Mouse (Mus musculus): ENCODE data around the gene Hadha. TPM values are rescaled to one million over a fixed set of nuclear protein-coding genes. Genes with fewer than 3 reads are reported as not detected.

Hadha gene
- polyA plus RNA-seq, 1 experiment from 2014 or later: 65.8 TPM

GRCm38 (mm10) chr5:30072825-30073821, 81.8 kb downstream of the Hadha start, which contains the start of gene Tyms:
TSS of gene Tyms (minus strand) at chr5:30073617.
- DNase-seq (ENCODE audit: low spot score) (peak; percentile 92), ATAC-seq (peak; percentile 95)
- WGBS: 1% methylated on average over 45 of the region's 45 CpGs
- Histone ChIP-seq H3K27ac (ENCODE audit: low read depth, low read length) (peak within 1 kb of the TSS; percentile 76), H3K27me3 (replicated peaks; ENCODE audit: control insufficient read depth, insufficient read depth, low read length) (no peaks in the 10 kb centered on the region), H3K9me3 (replicated peaks; ENCODE audit: control insufficient read depth, low read length) (no peaks in the 10 kb centered on the region), H3K36me3 (ENCODE audit: control insufficient read depth, insufficient read depth, low read length) (peaks cover 20% of the 10 kb centered on the region), H3K9ac (ENCODE audit: low read length) (peak within 1 kb of the TSS; percentile 82), H3K4me2 (ENCODE audit: low read length) (peak within 1 kb of the TSS; percentile 66), H3K4me1 (ENCODE audit: control insufficient read depth, insufficient read depth, low read length) (peaks cover 4% of the 10 kb centered on the region; the same call in 1 of the 2 replicates), H3K4me3 (ENCODE audit: low read depth, low read length) (peak within 1 kb of the TSS; percentile 70)

- H3K27me3 ChIP-seq (replicated peaks; ENCODE audit: control insufficient read depth, insufficient read depth, low read length): no peaks in the 10 kb centered on the region
- no peak overlapping the region for H3K27ac ChIP-seq (ENCODE audit: low read depth, low read length)
- ATAC-seq (no peak), DNase-seq (ENCODE audit: low spot score) (no peak)
- peaks cover 27% of the 10 kb centered on the region for H3K36me3 ChIP-seq (ENCODE audit: control insufficient read depth, insufficient read depth, low read length)
- peak overlapping the region; percentile 66 for H3K4me2 ChIP-seq (ENCODE audit: low read length)
- H3K9me3 ChIP-seq (replicated peaks; ENCODE audit: control insufficient read depth, low read length): no peaks in the 10 kb centered on the region
- peak overlapping the region; percentile 70 for H3K4me3 ChIP-seq (ENCODE audit: low read depth, low read length)
- H3K4me1 ChIP-seq (ENCODE audit: control insufficient read depth, insufficient read depth, low read length): peaks cover 4% of the 10 kb centered on the region; the same call in 1 of the 2 replicates
- 43% methylated on average over 3 of the region's 3 CpGs for WGBS
- peak overlapping the region; percentile 82 for H3K9ac ChIP-seq (ENCODE audit: low read length)
Measured at GRCm38 (mm10) chr5:30072377-30072776, 82.6 kb downstream of the Hadha start.

GRCm38 (mm10) chr5:30071677-30072076, 83.3 kb downstream of the Hadha start:
- H3K27ac ChIP-seq (ENCODE audit: low read depth, low read length): no peak overlapping the region
- no peaks in the 10 kb centered on the region for H3K27me3 ChIP-seq (replicated peaks; ENCODE audit: control insufficient read depth, insufficient read depth, low read length)
- peak overlapping the region; percentile 66 for H3K4me2 ChIP-seq (ENCODE audit: low read length)
- WGBS: 73% methylated on average over 6 of the region's 6 CpGs
- H3K4me3 ChIP-seq (ENCODE audit: low read depth, low read length): peak overlapping the region; percentile 70; the same call in 1 of the 2 replicates
- no peak for DNase-seq (ENCODE audit: low spot score)
- peaks cover 30% of the 10 kb centered on the region for H3K36me3 ChIP-seq (ENCODE audit: control insufficient read depth, insufficient read depth, low read length)
- H3K4me1 ChIP-seq (ENCODE audit: control insufficient read depth, insufficient read depth, low read length): peaks cover 4% of the 10 kb centered on the region; the same call in 1 of the 2 replicates
- H3K9ac ChIP-seq (ENCODE audit: low read length): peak overlapping the region; percentile 48; the same call in 1 of the 2 replicates
- H3K9me3 ChIP-seq (replicated peaks; ENCODE audit: control insufficient read depth, low read length): no peaks in the 10 kb centered on the region
- ATAC-seq: no peak

MicroRNAs within 50 kb of the gene (microRNA counts, 519-probe panel; counts per million panel counts)
- microRNA mmu-miR-1960: not detected

Small RNAs within 50 kb of the gene (microRNA-seq; reads per million reads assigned to microRNA genes)
- gene Mir1960: 0.93 reads per million

Other genes starting within 250 kb of the Hadha start
- not detected in 2 replicates for gene Il6, start 142.0 kb downstream of the Hadha start, polyA plus RNA-seq (2014; fragmentation: Nextera tagmentation; extraction: Ambion mirVana)
- 117 and 142 TPM in 2 replicates for gene Tyms, start 81.5 kb downstream of the Hadha start, polyA plus RNA-seq (2014; fragmentation: Nextera tagmentation; extraction: Ambion mirVana)
- gene Garem2, start 50.0 kb downstream of the Hadha start, polyA plus RNA-seq (2014; fragmentation: Nextera tagmentation; extraction: Ambion mirVana): 11.3 and 12.7 TPM in 2 replicates
- gene 3110082J24Rik, start 49.1 kb downstream of the Hadha start, polyA plus RNA-seq (2014; fragmentation: Nextera tagmentation; extraction: Ambion mirVana): 4.6 and 7.1 TPM in 2 replicates
- 75.6 and 80.9 TPM in 2 replicates for gene Hadhb, start 86 bp upstream of the Hadha start, polyA plus RNA-seq (2014; fragmentation: Nextera tagmentation; extraction: Ambion mirVana)
- gene Adgrf3, start 50.6 kb upstream of the Hadha start, polyA plus RNA-seq (2014; fragmentation: Nextera tagmentation; extraction: Ambion mirVana): not detected in 2 replicates
- gene Selenoi, start 77.4 kb upstream of the Hadha start, polyA plus RNA-seq (2014; fragmentation: Nextera tagmentation; extraction: Ambion mirVana): 24.2 and 31.1 TPM in 2 replicates
- 3.9 and 5.7 TPM in 2 replicates for gene Drc1, start 126.2 kb upstream of the Hadha start, polyA plus RNA-seq (2014; fragmentation: Nextera tagmentation; extraction: Ambion mirVana)